Mouse (Mus musculus): ENCODE results near the gene Per1.

Per1 gene

DNA sequence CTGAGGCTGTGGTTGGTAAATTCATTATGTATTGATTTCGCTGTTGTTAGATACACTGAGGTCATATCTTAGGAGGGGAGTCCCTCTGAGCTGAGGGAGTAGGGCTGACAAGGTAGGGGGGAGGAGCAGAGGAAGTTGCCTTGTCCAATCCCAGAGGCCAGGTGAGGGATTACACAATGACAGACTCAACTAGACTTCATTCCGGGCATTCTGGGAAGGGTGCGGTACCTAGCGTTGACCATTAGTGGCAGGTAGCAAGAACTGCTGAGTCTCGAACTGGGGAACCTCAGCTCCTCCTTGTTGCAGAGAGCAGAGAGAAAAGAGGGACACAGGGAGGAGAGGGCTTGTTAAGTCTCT is 38.5 kb downstream of the Per1 start:
- no peak for DNase-seq (ENCODE audit: low read depth, low spot score)

DNA sequence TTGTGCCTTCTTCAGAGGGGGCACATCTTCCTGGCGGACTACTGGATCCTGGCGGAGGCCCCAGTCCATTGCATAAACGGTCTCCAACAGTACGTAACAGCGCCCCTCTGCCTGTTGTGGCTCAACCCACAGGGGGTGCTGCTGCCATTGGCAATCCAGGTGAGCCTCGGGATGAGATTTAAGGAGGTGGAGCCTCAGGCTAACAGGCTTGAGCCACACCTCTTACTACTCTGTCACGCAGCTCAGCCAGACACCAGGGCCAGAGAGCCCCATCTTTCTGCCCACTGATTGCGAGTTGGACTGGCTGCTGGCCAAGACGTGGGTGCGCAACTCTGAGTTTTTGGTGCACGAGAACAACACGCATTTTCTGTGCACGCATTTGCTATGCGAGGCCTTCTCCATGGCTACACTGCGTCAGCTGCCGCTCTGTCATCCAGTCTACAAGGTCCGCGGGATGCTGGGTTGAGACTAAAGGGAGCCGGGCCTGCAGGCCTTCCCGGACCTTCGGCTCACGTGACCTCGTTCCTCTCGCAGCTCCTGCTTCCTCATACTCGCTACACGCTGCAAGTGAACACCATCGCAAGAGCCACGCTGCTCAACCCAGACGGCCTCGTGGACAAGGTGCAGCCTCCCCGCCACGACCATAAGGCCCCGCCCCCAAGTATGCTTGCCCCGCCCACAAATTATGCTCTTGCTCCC is 39.1 kb downstream of the Per1 start:
- no peak for DNase-seq (ENCODE audit: low read depth, low spot score)

DNA sequence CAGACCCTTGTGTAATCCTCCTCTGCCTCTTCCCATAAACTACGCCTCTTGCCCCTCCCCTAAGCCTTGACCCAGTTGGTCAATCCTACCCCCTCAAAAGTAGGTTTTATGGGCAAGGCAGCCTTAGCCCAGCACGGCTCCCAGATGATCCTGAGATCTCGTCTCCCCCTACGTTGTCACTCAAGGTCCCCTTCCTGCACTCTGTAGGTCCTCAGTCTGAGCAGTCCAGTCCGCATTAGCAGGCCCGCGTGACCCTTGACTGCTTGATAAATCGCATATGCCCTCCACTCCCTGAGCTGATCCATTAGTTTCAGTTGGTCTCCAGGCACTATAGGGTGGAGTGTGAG is 39.6 kb downstream of the Per1 start:
- no peak for DNase-seq (ENCODE audit: low read depth, low spot score)

DNA sequence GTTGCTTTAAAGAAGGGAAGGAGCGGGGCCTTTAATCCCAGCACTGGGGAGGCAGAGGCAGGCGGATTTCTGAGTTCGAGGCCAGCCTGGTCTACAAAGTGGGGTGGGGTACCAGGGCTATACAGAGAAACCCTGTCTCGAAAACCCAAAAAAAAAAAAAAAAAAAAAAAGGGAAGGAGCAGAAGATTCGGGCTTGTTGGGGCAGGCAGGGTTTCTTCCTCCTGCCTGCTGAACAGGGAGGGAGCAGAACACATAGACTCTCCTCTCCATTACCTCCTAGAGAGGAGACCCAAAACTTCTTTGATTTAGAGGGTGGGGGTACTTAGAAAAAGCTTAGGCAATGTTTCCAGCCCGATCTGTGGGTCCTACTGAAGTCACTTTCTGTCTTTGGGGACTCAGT is 40.3 kb downstream of the Per1 start:
- DNase-seq (ENCODE audit: low read depth, low spot score), result no peak

DNA sequence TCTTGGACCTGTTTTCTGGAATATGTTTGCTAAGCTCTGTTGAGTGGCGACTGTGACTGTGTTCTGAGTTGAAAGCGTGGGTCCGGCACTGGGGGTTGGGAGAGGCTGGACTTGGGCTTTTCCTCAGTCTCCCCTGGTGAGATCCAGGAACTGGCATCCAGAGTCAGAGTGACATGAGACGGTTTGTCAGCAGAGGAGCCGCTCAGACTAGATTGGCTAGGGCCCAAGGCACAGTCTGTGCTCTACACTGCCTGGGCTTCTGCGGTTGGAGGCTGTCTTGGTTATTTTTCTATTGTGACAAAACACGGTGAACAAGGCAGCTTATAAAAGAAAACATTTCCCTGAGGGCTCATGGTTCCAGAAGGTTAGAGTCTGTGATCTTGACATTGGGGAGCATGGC is 52.5 kb downstream of the Per1 start:
- no peak for DNase-seq (ENCODE audit: low read depth, low spot score)

DNA sequence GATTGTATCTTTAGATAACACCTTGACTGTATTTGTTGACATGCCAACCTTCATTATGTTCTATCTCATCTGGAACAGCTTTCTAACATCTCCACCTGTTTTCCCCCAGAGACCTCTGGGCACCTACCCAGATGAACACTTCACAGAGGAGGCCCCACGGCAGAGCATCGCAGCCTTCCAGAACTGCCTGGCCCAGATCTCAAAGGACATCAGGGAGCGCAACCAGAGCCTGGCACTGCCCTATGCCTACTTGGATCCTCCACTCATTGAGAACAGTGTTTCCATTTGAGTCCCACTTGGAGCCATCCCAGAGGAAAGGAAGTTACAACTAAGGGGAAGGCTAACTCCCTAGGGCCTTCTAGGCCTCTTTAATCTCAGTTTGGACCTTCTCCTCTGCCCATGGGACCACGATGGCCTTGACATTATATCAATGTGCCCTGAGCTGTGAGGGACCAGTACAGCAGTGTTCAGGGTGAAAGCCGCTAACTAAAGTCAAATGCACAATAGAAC is 53.5 kb downstream of the Per1 start:
- DNase-seq (ENCODE audit: low read depth, low spot score), result no peak

DNA sequence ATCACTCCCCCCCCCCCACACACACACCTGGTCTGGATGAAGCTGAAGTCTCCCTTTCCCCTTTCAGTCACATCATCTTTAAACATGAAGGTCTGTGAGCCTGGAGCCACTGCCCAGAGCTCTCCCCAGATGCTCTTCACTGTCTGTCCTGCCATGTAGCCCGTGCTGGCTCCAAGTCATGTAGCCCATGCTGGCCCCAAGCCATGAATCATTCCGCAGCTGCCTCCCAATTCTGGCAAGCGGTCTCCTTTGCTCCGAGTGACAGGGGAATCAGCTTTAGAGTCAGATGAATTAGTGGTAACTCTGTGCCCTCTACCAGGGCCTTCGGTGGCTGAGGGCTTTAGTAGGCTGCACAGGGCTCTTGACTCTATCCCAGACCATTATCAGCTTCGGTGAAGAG is 54.7 kb downstream of the Per1 start:
- DNase-seq (ENCODE audit: low read depth, low spot score), result no peak

DNA sequence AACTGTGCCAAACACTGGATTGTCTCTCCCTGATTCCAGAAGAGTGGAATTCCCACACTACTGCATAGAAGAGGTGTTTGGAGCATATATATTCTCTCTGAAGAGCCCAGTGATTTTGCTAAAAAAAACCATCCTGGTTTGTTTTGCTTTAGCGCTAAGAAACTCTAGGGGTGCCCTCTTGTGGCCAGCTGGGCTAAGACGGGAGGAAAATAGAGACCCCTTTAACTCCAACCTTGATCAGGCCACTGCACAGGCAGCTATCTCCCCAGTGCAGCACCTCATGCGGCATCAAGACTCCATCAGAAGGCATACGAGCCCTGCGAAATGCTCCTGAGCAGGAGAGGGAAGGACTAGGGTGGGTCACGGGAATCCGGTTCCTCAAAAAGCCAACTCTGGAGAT is 55.4 kb downstream of the Per1 start:
- no peak for DNase-seq (ENCODE audit: low read depth, low spot score)

DNA sequence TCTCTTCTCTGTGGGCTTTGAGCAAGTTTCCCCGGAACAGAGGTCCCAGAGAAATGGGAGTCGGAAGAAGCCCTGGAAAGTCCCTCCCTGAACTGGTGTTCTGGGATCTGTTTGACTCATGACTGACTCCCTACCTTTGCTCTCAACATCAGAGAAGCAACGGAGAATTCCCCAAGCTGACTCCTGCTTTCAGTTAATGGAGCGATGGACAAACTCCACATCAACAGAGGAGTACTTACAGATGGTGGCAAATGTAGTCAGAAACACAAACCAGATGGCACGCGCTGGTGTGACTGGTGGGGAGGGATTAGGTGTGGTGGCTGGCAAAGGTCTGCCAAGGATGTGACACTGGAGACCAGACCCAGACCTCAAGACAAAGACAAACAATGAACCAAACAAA is 56.0 kb downstream of the Per1 start:
- no peak for DNase-seq (ENCODE audit: low read depth, low spot score)

DNA sequence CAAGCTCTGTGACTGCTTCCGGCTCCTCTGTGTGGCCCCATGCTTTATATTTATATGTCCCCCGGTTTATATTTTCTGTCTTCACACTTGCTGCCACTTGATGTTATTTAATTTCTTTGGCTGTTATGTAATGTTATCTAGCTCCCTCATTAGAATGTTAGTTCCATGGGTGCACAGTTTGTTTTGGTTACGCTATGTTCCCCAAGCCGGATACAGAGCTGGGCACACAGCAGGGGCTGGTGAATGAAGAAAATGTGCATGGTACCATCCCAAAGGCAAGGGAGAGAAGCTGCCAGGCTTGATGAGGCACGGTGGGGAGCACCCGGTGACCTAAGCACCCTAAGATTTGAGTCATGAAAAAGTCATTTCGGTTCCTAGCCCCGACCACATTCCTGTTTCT is 58.8 kb downstream of the Per1 start:
- no peak for DNase-seq (ENCODE audit: low read depth, low spot score)

DNA sequence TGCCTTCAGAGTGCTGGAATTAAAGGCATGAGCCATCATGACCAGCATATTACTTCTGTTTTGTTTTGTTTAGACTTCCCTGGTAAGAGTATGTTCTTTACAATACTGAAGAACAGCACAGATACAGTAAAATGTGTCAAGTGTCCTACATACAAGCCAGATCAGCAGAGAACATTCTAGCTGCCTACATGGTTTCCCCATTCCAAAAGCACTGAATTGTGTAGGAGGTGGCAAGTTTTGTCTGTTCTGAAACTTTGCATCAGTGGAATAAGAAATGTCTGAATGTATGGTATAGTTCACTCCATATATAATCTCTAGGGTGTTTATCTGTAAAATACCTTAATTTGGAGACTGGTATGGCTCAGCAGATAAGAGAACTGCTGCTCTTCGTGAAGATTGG is 60.3 kb downstream of the Per1 start:
- DNase-seq (ENCODE audit: low read depth, low spot score), result no peak

DNA sequence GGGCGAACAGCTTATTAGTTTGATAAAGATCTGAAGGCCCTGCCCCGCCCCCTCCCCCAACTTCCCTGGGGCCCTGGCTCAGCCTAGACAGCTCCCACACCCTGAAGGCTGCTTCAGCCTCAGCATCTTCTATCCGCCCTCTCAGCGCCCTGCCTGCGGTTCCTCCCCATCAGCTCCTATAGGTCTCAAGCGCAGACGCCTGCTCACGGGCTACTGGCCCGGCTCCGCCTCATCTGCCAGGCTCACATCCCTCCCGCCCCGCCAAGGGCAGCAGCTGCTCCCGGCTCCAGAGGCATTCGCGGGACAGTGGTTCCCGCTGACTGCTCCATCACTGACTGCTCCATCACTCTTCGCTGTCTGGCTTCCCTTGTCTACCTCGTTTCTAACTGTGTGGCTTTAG is 61.8 kb downstream of the Per1 start, which contains the start of gene Alox12b:
Gene Alox12b (plus strand): TSS at position 190 of the 400 bp plus-strand sequence.
- DNase-seq (ENCODE audit: low read depth, low spot score), result no peak
